Comparison of ENCODE assay signal across 16 mouse cellular contexts in genomic region chr11:100898441-100899199, GRCm38 (mm10). TPM values are rescaled to one million over a fixed set of nuclear protein-coding genes. Genes with fewer than 3 reads are reported as not detected.
DNase-seq lines count a peak whose midpoint lies in the region; ATAC-seq and TF ChIP-seq lines count a peak whose summit lies in the region.
"Had no signal": no experiment of that assay in that cellular context is flagged by ENCODE, and none has a peak within 500 bp of the region (broad histone marks: within the 10 kb centered on the region; RNA-seq: fewer than 3 reads in every experiment).

No protein-coding gene starts in this region.

- peak; percentile 50 for DNase-seq in left cerebral cortex, postnatal 4 days
- no peak for DNase-seq in left cerebral cortex, postnatal 10 days (ENCODE audit: extremely low spot score in 1 of 2, low spot score in 2 of 2)
- peak; percentile 83 for DNase-seq in brain, embryonic 14.5 days (ENCODE audit: low read depth)
- no peak for DNase-seq in hindbrain, embryonic 10.5 days (ENCODE audit: low spot score)
- DNase-seq: B cell, adult 2 months; kidney, postnatal 4 days; spleen, adult 18-20 months had no signal

- peaks cover 32% of the 10 kb centered on the region for H3K36me3 ChIP-seq in hindbrain, embryonic 10.5 days
- peaks cover 15% of the 10 kb centered on the region for H3K36me3 ChIP-seq in midbrain, embryonic 15.5 days (replicated peaks)
- H3K36me3 ChIP-seq in liver, embryonic 12.5 days, result peaks cover 97% of the 10 kb centered on the region
- peaks cover 66% of the 10 kb centered on the region for H3K36me3 ChIP-seq in kidney, embryonic 15.5 days

- peaks cover 7% of the 10 kb centered on the region for H3K9me3 ChIP-seq in hindbrain, embryonic 10.5 days
- 0 out of 2 replicates have a peak, but pooled peaks cover 3% of the 10 kb centered on the region for H3K9me3 ChIP-seq in midbrain, embryonic 15.5 days
- no peaks in the 10 kb centered on the region for H3K9me3 ChIP-seq in liver, embryonic 12.5 days (replicated peaks)
- no peaks in the 10 kb centered on the region for H3K9me3 ChIP-seq in kidney, embryonic 15.5 days (replicated peaks)
- H3K9me3 ChIP-seq: G1E had no signal

- no peak overlapping the region for H3K4me3 ChIP-seq in hindbrain, embryonic 10.5 days
- no peak overlapping the region for H3K4me3 ChIP-seq in midbrain, embryonic 15.5 days
- H3K4me3 ChIP-seq in liver, embryonic 12.5 days, result no peak overlapping the region
- H3K4me3 ChIP-seq in kidney, embryonic 15.5 days (replicated peaks), result no peak overlapping the region
- H3K4me3 ChIP-seq: left cerebral cortex, adult 2 months had no signal

- ATAC-seq in midbrain, embryonic 15.5 days (replicated peaks), result no peak
- ATAC-seq in monocyte, adult 5-6 weeks (replicated peaks; ENCODE audit: insufficient number of reproducible peaks, low FRiP score, low TSS enrichment, poor library complexity, severe bottlenecking), result no peak
- no peak for ATAC-seq in liver, embryonic 12.5 days
- ATAC-seq in kidney, embryonic 15.5 days (replicated peaks; ENCODE audit: low FRiP score), result no peak
- ATAC-seq: intestine, postnatal 0 days; lung, postnatal 0 days had no signal

- peak overlapping the region; percentile 56 for H3K27ac ChIP-seq in hindbrain, embryonic 10.5 days
- 0 out of 2 replicates have a peak overlapping the region, but pooled peaks have one; percentile 25 for H3K27ac ChIP-seq in midbrain, embryonic 15.5 days
- H3K27ac ChIP-seq in liver, embryonic 12.5 days, result no peak overlapping the region
- H3K27ac ChIP-seq in kidney, embryonic 15.5 days, result no peak overlapping the region
- H3K27ac ChIP-seq: left cerebral cortex, adult 2 months had no signal

- peaks cover 22% of the 10 kb centered on the region for H3K4me1 ChIP-seq in hindbrain, embryonic 10.5 days (replicated peaks)
- H3K4me1 ChIP-seq in midbrain, embryonic 15.5 days, result peaks cover 7% of the 10 kb centered on the region; the same call in 1 of the 2 replicates
- peaks cover 9% of the 10 kb centered on the region for H3K4me1 ChIP-seq in liver, embryonic 12.5 days
- H3K4me1 ChIP-seq in kidney, embryonic 15.5 days, result peaks cover 3% of the 10 kb centered on the region; the same call in 1 of the 2 replicates

- H3K4me2 ChIP-seq in midbrain, embryonic 15.5 days, result no peak overlapping the region
- H3K4me2 ChIP-seq in liver, embryonic 12.5 days, result no peak overlapping the region
- H3K4me2 ChIP-seq in kidney, embryonic 15.5 days, result no peak overlapping the region
- H3K4me2 ChIP-seq: liver, embryonic 11.5 days had no signal

- no peak for TF ChIP-seq POLR2A in brain, embryonic 14.5 days (IDR thresholded peaks at IDR 0.05; ENCODE audit: borderline replicate concordance, extremely low read depth, insufficient read depth, insufficient read length, poor library complexity, severe bottlenecking)

- 66% methylated on average over 16 of the region's 16 CpGs for WGBS in hindbrain, embryonic 10.5 days
- 50% methylated on average over 16 of the region's 16 CpGs for WGBS in midbrain, embryonic 15.5 days
- WGBS in liver, embryonic 12.5 days (ENCODE audit: insufficient replicate concordance), result 83% methylated on average over 16 of the region's 16 CpGs
- WGBS in kidney, embryonic 15.5 days, result 75% methylated on average over 16 of the region's 16 CpGs

- H3K27me3 ChIP-seq in hindbrain, embryonic 10.5 days (ENCODE audit: insufficient read depth, poor library complexity, severe bottlenecking), result 0 out of 2 replicates have a peak, but pooled peaks cover 5% of the 10 kb centered on the region
- no peaks in the 10 kb centered on the region for H3K27me3 ChIP-seq in midbrain, embryonic 15.5 days (replicated peaks)
- H3K27me3 ChIP-seq in liver, embryonic 12.5 days (replicated peaks), result no peaks in the 10 kb centered on the region
- no peaks in the 10 kb centered on the region for H3K27me3 ChIP-seq in kidney, embryonic 15.5 days

- TF ChIP-seq CTCF in brain, embryonic 14.5 days (IDR thresholded peaks at IDR 0.05; ENCODE audit: borderline replicate concordance, extremely low read depth, insufficient read depth, insufficient read length), result no peak

- intact Hi-C loops in left cerebral cortex, postnatal 4 days (cut with DNase I), result no loop called here
- intact Hi-C loops in left cerebral cortex, postnatal 10 days (cut with DNase I), result no loop called here

- no peak overlapping the region for H3K9ac ChIP-seq in midbrain, embryonic 15.5 days
- no peak overlapping the region for H3K9ac ChIP-seq in liver, embryonic 12.5 days
- H3K9ac ChIP-seq in kidney, embryonic 15.5 days, result no peak overlapping the region

RNA-seq across cellular contexts. Expression of gene Stat5a, which starts 39.5 kb away (rescaled TPM):
- total RNA-seq in left cerebral cortex, postnatal 4 days (2021), result 1 to 10 TPM in 1 of 2 experiments, under 1 TPM in 1; 0.98 to 1.2 TPM
- 1 to 10 TPM; 2.0 to 3.4 TPM for total RNA-seq in left cerebral cortex, postnatal 10 days (2021)
- polyA plus RNA-seq in brain, embryonic 14.5 days (2012; rRNA removed), result 1.4 and 2.1 TPM in 2 replicates
- polyA plus RNA-seq in hindbrain, embryonic 10.5 days (2016; fragmentation: Nextera tagmentation; extraction: Ambion mirVana), result 2.0 and 2.8 TPM in 2 replicates
- 1.7 and 2.3 TPM in 2 replicates for polyA plus RNA-seq in midbrain, embryonic 15.5 days (2015; fragmentation: Nextera tagmentation; extraction: Ambion mirVana)
- total RNA-seq in monocyte, adult 5-6 weeks (2017), result 20.0 to 28.0 TPM (median 25.1 TPM) in 3 replicates
- polyA plus RNA-seq in liver, embryonic 12.5 days (2016; fragmentation: Nextera tagmentation; extraction: Ambion mirVana), result 16.0 and 17.7 TPM in 2 replicates
- polyA plus RNA-seq in kidney, embryonic 15.5 days (2015; fragmentation: Nextera tagmentation; extraction: Ambion mirVana), result 3.1 and 3.7 TPM in 2 replicates

RNA-seq across cellular contexts. Expression of gene Stat3, which starts 40.7 kb away (rescaled TPM):
- 10 to 100 TPM; 32.4 to 36.7 TPM for total RNA-seq in left cerebral cortex, postnatal 4 days (2021)
- 10 to 100 TPM; 32.1 to 36.7 TPM for total RNA-seq in left cerebral cortex, postnatal 10 days (2021)
- 29.1 and 36.9 TPM in 2 replicates for polyA plus RNA-seq in brain, embryonic 14.5 days (2012; rRNA removed)
- 21.1 and 31.5 TPM in 2 replicates for polyA plus RNA-seq in hindbrain, embryonic 10.5 days (2016; fragmentation: Nextera tagmentation; extraction: Ambion mirVana)
- 35.8 and 37.9 TPM in 2 replicates for polyA plus RNA-seq in midbrain, embryonic 15.5 days (2015; fragmentation: Nextera tagmentation; extraction: Ambion mirVana)
- total RNA-seq in monocyte, adult 5-6 weeks (2017), result 328 to 413 TPM (median 368 TPM) in 3 replicates
- 37.3 and 40.1 TPM in 2 replicates for polyA plus RNA-seq in liver, embryonic 12.5 days (2016; fragmentation: Nextera tagmentation; extraction: Ambion mirVana)
- polyA plus RNA-seq in kidney, embryonic 15.5 days (2015; fragmentation: Nextera tagmentation; extraction: Ambion mirVana), result 44.8 and 45.1 TPM in 2 replicates

RNA-seq across cellular contexts. Expression of gene Stat5b, which starts 48.1 kb away (rescaled TPM):
- 10 to 100 TPM in 1 of 2 experiments, 1 to 10 TPM in 1; 9.6 to 11.8 TPM for total RNA-seq in left cerebral cortex, postnatal 4 days (2021)
- total RNA-seq in left cerebral cortex, postnatal 10 days (2021), result 10 to 100 TPM; 12.4 to 13.4 TPM
- 16.4 and 21.5 TPM in 2 replicates for polyA plus RNA-seq in brain, embryonic 14.5 days (2012; rRNA removed)
- 13.6 and 14.8 TPM in 2 replicates for polyA plus RNA-seq in hindbrain, embryonic 10.5 days (2016; fragmentation: Nextera tagmentation; extraction: Ambion mirVana)
- polyA plus RNA-seq in midbrain, embryonic 15.5 days (2015; fragmentation: Nextera tagmentation; extraction: Ambion mirVana), result 20.4 and 20.5 TPM in 2 replicates
- 71.6 to 86.1 TPM (median 75.5 TPM) in 3 replicates for total RNA-seq in monocyte, adult 5-6 weeks (2017)
- polyA plus RNA-seq in liver, embryonic 12.5 days (2016; fragmentation: Nextera tagmentation; extraction: Ambion mirVana), result 31.6 and 33.7 TPM in 2 replicates
- 19.6 and 19.9 TPM in 2 replicates for polyA plus RNA-seq in kidney, embryonic 15.5 days (2015; fragmentation: Nextera tagmentation; extraction: Ambion mirVana)

Comparison
In these comparisons a context has a peak if more than half of its experiments do, and no peak if none do; other contexts are left out.
1. DNase-seq: peak in left cerebral cortex, postnatal 4 days (single experiment) and brain, embryonic 14.5 days (single experiment); none in left cerebral cortex, postnatal 10 days (0 of 2) and hindbrain, embryonic 10.5 days (single experiment).
2. H3K27ac ChIP-seq: peak in hindbrain, embryonic 10.5 days (single experiment) and midbrain, embryonic 15.5 days (single experiment); none in liver, embryonic 12.5 days (single experiment) and kidney, embryonic 15.5 days (single experiment).